Mouse (Mus musculus): ENCODE data around the gene Gid4.

DNA sequence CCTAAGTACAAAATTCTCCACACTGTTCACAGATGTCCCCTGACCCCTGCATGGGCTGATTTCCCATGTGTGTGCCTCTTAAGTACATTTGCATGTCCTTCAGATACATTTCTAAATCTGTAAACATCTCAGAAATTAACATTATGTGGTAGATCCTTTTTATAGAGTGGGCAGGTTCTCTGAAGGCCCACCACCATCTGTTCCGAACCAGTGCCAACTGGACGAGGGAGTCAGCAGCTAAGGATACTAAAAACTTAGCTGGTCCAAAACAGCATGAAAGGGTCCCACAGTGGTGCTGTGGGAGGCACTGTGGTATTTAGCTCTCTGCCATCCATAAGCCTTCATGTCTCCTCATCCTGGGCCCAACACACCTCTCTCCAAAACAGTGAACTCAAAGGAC lies 19.8 kb upstream of the Gid4 start:
- no peak for TF ChIP-seq CTCF (IDR thresholded peaks at IDR 0.05; ENCODE audit: low read depth, low read length)
- no peak for TF ChIP-seq POLR2A (IDR thresholded peaks at IDR 0.05; ENCODE audit: insufficient read depth, low read length)

Data from ES-Bruce4 (cell line).